Mouse (Mus musculus) CH12.LX (cell line): ENCODE data around the gene Pitpnm2.

ENCODE experiments used
- CTCF ChIP-seq, 2 experiments: IDR thresholded peaks in 1 of 2; conservative IDR thresholded peaks in 1 of 2; 2 replicates each; pipeline ENCODE4 v1.5.1; 2011 to 2012; ENCODE audit warnings: low read depth in 2 of 2, low read length in 2 of 2, improper control_type of control experiment in 1 of 2, inconsistent platforms in 1 of 2, mild to moderate bottlenecking in 1 of 2, moderate library complexity in 1 of 2
- ETS1 ChIP-seq: conservative IDR thresholded peaks from 2 replicates; pipeline ENCODE4 v1.6.1; 2012; ENCODE audit warnings: low read depth, mild to moderate bottlenecking, inconsistent platforms, low read length, improper control_type of control experiment, moderate library complexity
- MAX ChIP-seq: IDR thresholded peaks from 2 replicates; pipeline ENCODE4 v1.6.1; 2011; ENCODE audit warnings: low read length, improper control_type of control experiment
- POLR2A ChIP-seq: IDR thresholded peaks from 2 replicates; pipeline ENCODE4 v1.6.1; 2011; ENCODE audit warnings: low read depth, mild to moderate bottlenecking, improper control_type of control experiment, low read length
- TBP ChIP-seq: conservative IDR thresholded peaks from 2 replicates; pipeline ENCODE4 v1.6.1; 2011; ENCODE audit warnings: low read depth, low read length, improper control_type of control experiment
- USF2 ChIP-seq: conservative IDR thresholded peaks from 2 replicates; pipeline ENCODE4 v1.6.1; 2011; ENCODE audit warnings: low read depth, low read length, improper control_type of control experiment
- ZMIZ1 ChIP-seq: IDR thresholded peaks from 2 replicates; pipeline ENCODE4 v1.6.1; 2012; ENCODE audit warnings: low read depth, mild to moderate bottlenecking, inconsistent platforms, low read length, improper control_type of control experiment

DNA sequence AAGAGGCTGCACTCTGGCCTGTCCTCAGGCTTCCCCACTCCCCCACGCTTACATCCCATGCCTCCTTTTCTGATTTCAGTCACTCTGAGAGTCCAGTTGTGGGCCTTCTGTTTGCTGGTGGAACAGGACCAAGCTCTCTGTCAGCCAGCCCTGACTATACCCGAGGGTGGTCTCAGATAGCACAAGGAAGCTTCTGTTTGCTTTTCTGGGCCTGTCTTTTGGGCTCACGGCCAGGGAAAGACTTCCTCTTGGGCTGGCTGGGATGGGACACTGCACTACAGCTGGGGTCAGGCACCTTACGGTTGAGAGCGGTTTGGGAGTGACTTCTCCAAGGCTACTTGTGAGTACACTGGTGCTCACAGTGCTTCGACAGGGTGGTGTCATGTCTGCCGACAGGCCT, 111.5 kb downstream of the Pitpnm2 start:
- TF ChIP-seq MAX (no peak), USF2 (no peak), CTCF (conservative IDR thresholded peaks at IDR 0.05 in 1 of 2, IDR thresholded peaks at IDR 0.05 in 1 of 2; ENCODE audit: low read depth in 2 of 2, low read length in 2 of 2) (no peak), POLR2A (no peak), ZMIZ1 (no peak), ETS1 (no peak), TBP (no peak)
